Mouse (Mus musculus) MEL (cell line): ENCODE data around the gene Helb. TPM values are rescaled to one million over a fixed set of nuclear protein-coding genes. Genes with fewer than 3 reads are reported as not detected.

ENCODE experiments used
- DNase-seq: peaks from one replicate; pipeline ENCODE4 v3.0.0; 2011; ENCODE audit warnings: low read depth, low spot score
- H3K27ac ChIP-seq: 2 replicates; pipeline ENCODE4 v1.5.1; 2012; ENCODE audit warnings: low read depth, mild to moderate bottlenecking, control low read depth, low read length, moderate library complexity; ENCODE audit not compliant: control insufficient read depth
- H3K27me3 ChIP-seq, 2 experiments: fragments of 150-350 bp in 1 of 2; sonication (generic) in 1 of 2; 2 replicates each; pipeline ENCODE4 v1.6.1; 2012; ENCODE audit warnings: low read length in 2 of 2, mild to moderate bottlenecking in 2 of 2, improper control_type of control experiment in 1 of 2, moderate library complexity in 1 of 2; ENCODE audit not compliant: insufficient read depth in 2 of 2, control insufficient read depth in 1 of 2
- H3K36me3 ChIP-seq, 2 experiments: 2 replicates each; pipeline ENCODE4 v1.6.1; 2012 to 2014; ENCODE audit warnings: low read length in 2 of 2, improper control_type of control experiment in 1 of 2, inconsistent platforms in 1 of 2, mild to moderate bottlenecking in 1 of 2; ENCODE audit not compliant: insufficient read depth in 2 of 2, control insufficient read depth in 1 of 2
- H3K4me1 ChIP-seq, 2 experiments: fragments of 150-350 bp in 1 of 2; sonication (generic) in 1 of 2; 2 replicates each; pipeline ENCODE4 v1.6.1; 2012; ENCODE audit warnings: low read length in 2 of 2, improper control_type of control experiment in 1 of 2, mild to moderate bottlenecking in 1 of 2; ENCODE audit not compliant: insufficient read depth in 2 of 2, control insufficient read depth in 1 of 2
- H3K4me3 ChIP-seq, 2 experiments: fragments of 150-350 bp in 1 of 2; sonication (generic) in 1 of 2; 2 replicates each; pipeline ENCODE4 v1.5.1; 2012; ENCODE audit warnings: low read depth in 2 of 2, low read length in 2 of 2, mild to moderate bottlenecking in 2 of 2, moderate library complexity in 2 of 2, control low read depth in 1 of 2, improper control_type of control experiment in 1 of 2; ENCODE audit not compliant: control insufficient read depth in 1 of 2, insufficient read depth in 1 of 2
- H3K79me2 ChIP-seq: 2 replicates; pipeline ENCODE4 v1.6.1; 2012; ENCODE audit warnings: mild to moderate bottlenecking, low read length, moderate library complexity; ENCODE audit not compliant: control insufficient read depth, poor library complexity, insufficient read depth
- H3K9ac ChIP-seq: 2 replicates; pipeline ENCODE4 v1.6.1; 2012; ENCODE audit warnings: low read depth, mild to moderate bottlenecking, control low read depth, low read length, moderate library complexity; ENCODE audit not compliant: control insufficient read depth, poor library complexity, severe bottlenecking
- H3K9me3 ChIP-seq: fragments of 150-350 bp; sonication (generic); replicated peaks from 2 replicates; pipeline ENCODE4 v1.6.1; 2012; ENCODE audit warnings: mild to moderate bottlenecking, low read length, improper control_type of control experiment, moderate library complexity; ENCODE audit not compliant: insufficient read depth
- CHD2 ChIP-seq: IDR thresholded peaks from 2 replicates; pipeline ENCODE4 v1.6.1; 2011; ENCODE audit warnings: low read length, improper control_type of control experiment
- ELF1 ChIP-seq: IDR thresholded peaks from 2 replicates; pipeline ENCODE4 v1.6.1; 2014; ENCODE audit warnings: low read depth, mild to moderate bottlenecking, inconsistent platforms, low read length, improper control_type of control experiment, moderate library complexity
- ETS1 ChIP-seq: IDR thresholded peaks from 2 replicates; pipeline ENCODE4 v1.6.1; 2012; ENCODE audit warnings: low read depth, mild to moderate bottlenecking, inconsistent platforms, low read length, improper control_type of control experiment, moderate library complexity
- GABPA ChIP-seq: IDR thresholded peaks from 2 replicates; pipeline ENCODE4 v1.6.1; 2012; ENCODE audit warnings: low read depth, mild to moderate bottlenecking, inconsistent platforms, low read length, improper control_type of control experiment, moderate library complexity
- HCFC1 ChIP-seq: IDR thresholded peaks from 2 replicates; pipeline ENCODE4 v1.6.1; 2012; ENCODE audit warnings: low read depth, mild to moderate bottlenecking, inconsistent platforms, low read length, improper control_type of control experiment, moderate library complexity
- MAFK ChIP-seq: IDR thresholded peaks from 2 replicates; pipeline ENCODE4 v1.6.1; 2011; ENCODE audit warnings: low read depth, mild to moderate bottlenecking, low read length, improper control_type of control experiment, borderline replicate concordance
- MAX ChIP-seq: IDR thresholded peaks from 2 replicates; pipeline ENCODE4 v1.6.1; 2011; ENCODE audit warnings: low read length, improper control_type of control experiment
- MAZ ChIP-seq: IDR thresholded peaks from 2 replicates; pipeline ENCODE4 v1.6.1; 2012; ENCODE audit warnings: low read depth, mild to moderate bottlenecking, inconsistent platforms, low read length, improper control_type of control experiment
- MEF2A ChIP-seq: IDR thresholded peaks from 2 replicates; pipeline ENCODE4 v1.6.1; 2014; ENCODE audit warnings: low read depth, mild to moderate bottlenecking, inconsistent platforms, low read length, improper control_type of control experiment; ENCODE audit not compliant: poor library complexity, insufficient replicate concordance, severe bottlenecking; ENCODE audit errors: extremely low read depth
- MXI1 ChIP-seq: IDR thresholded peaks from 2 replicates; pipeline ENCODE4 v1.6.1; 2011; ENCODE audit warnings: mild to moderate bottlenecking, low read depth, low read length, improper control_type of control experiment
- MYB ChIP-seq: IDR thresholded peaks from 2 replicates; pipeline ENCODE4 v1.6.1; 2011; ENCODE audit warnings: mild to moderate bottlenecking, low read depth, low read length, improper control_type of control experiment
- MYC ChIP-seq: IDR thresholded peaks from 2 replicates; pipeline ENCODE4 v1.6.1; 2011; ENCODE audit warnings: low read depth, mild to moderate bottlenecking, low read length, improper control_type of control experiment, moderate library complexity
- NELFE ChIP-seq: IDR thresholded peaks from 2 replicates; pipeline ENCODE4 v1.6.1; 2011; ENCODE audit warnings: low read depth, low read length, improper control_type of control experiment
- NRF1 ChIP-seq: IDR thresholded peaks from 2 replicates; pipeline ENCODE4 v1.6.1; 2014; ENCODE audit warnings: low read depth, mild to moderate bottlenecking, inconsistent platforms, low read length, improper control_type of control experiment, moderate library complexity; ENCODE audit not compliant: poor library complexity, insufficient read depth, severe bottlenecking
- POLR2A ChIP-seq, 2 experiments: IDR thresholded peaks; 2 replicates each; pipeline ENCODE4 v1.6.1; 2011 to 2012; ENCODE audit warnings: low read length in 2 of 2, mild to moderate bottlenecking in 2 of 2, control low read depth in 1 of 2, improper control_type of control experiment in 1 of 2, low read depth in 1 of 2, moderate library complexity in 1 of 2; ENCODE audit not compliant: control insufficient read depth in 1 of 2, insufficient read depth in 1 of 2, poor library complexity in 1 of 2
- POLR2AphosphoS5 ChIP-seq: IDR thresholded peaks from 2 replicates; pipeline ENCODE4 v1.6.1; 2012; ENCODE audit warnings: low read depth, borderline replicate concordance, mild to moderate bottlenecking, inconsistent platforms, low read length, moderate library complexity, mixed read lengths
- RAD21 ChIP-seq: IDR thresholded peaks from 2 replicates; pipeline ENCODE4 v1.6.1; 2011; ENCODE audit warnings: mild to moderate bottlenecking, low read depth, low read length, improper control_type of control experiment
- SIN3A ChIP-seq: IDR thresholded peaks from 2 replicates; pipeline ENCODE4 v1.6.1; 2012; ENCODE audit warnings: low read length, improper control_type of control experiment, inconsistent platforms
- SMC3 ChIP-seq: IDR thresholded peaks from 2 replicates; pipeline ENCODE4 v1.6.1; 2011; ENCODE audit warnings: low read depth, low read length, improper control_type of control experiment
- TBP ChIP-seq: IDR thresholded peaks from 2 replicates; pipeline ENCODE4 v1.8.0; 2011; ENCODE audit warnings: low read depth, low read length, improper control_type of control experiment
- UBTF ChIP-seq: IDR thresholded peaks from 2 replicates; pipeline ENCODE4 v1.6.1; 2012; ENCODE audit warnings: low read depth, mild to moderate bottlenecking, inconsistent platforms, low read length, improper control_type of control experiment, moderate library complexity, borderline replicate concordance; ENCODE audit not compliant: insufficient read depth
- USF1 ChIP-seq: IDR thresholded peaks from 2 replicates; pipeline ENCODE4 v1.6.1; 2014; ENCODE audit warnings: low read depth, mild to moderate bottlenecking, inconsistent platforms, low read length, improper control_type of control experiment, moderate library complexity
- ZC3H11A ChIP-seq: IDR thresholded peaks from 2 replicates; pipeline ENCODE4 v1.6.1; 2012; ENCODE audit warnings: low read depth, mild to moderate bottlenecking, inconsistent platforms, low read length, improper control_type of control experiment
- ZNF384 ChIP-seq: IDR thresholded peaks from 2 replicates; pipeline ENCODE4 v1.6.1; 2012; ENCODE audit warnings: low read depth, mild to moderate bottlenecking, inconsistent platforms, low read length, improper control_type of control experiment
- polyA plus RNA-seq, 2 experiments: library from polyadenylated mRNA; stranded (reverse) in 1 of 2; unstranded in 1 of 2; fragments of >175 nt in 1 of 2; fragments of >200 nt in 1 of 2; gene quantifications; 2 replicates each; pipeline versions ENCODE4 v1.2.1 to v1.2.4; 2012; ENCODE audit warnings: low replicate concordance in 2 of 2, low read depth in 1 of 2; ENCODE audit not compliant: insufficient read length in 2 of 2, insufficient read depth in 1 of 2, missing spikeins in 1 of 2
- total RNA-seq: library from RNA; depleted of rRNA; stranded (reverse); fragments of 300-350 nt; gene quantifications from 2 replicates; pipeline ENCODE4 v1.2.3, GENCODE M21; 2012

Helb gene
- total and polyA plus RNA-seq, 3 experiments, result 10.2 to 78.3 (median 18.5) TPM

GRCm38 (mm10) chr10:120077850-120078249 lies 34.9 kb downstream of the Helb start:
- DNase-seq, result no peak
- no peak overlapping the region for H3K9ac ChIP-seq
- no peaks in the 10 kb centered on the region for H3K4me1 ChIP-seq
- H3K9me3 ChIP-seq, result no peaks in the 10 kb centered on the region
- no peaks in the 10 kb centered on the region for H3K36me3 ChIP-seq
- no peak for TF ChIP-seq TBP
- TF ChIP-seq ETS1, result no peak
- TF ChIP-seq NELFE, result no peak
- no peak for TF ChIP-seq ZC3H11A
- no peak for TF ChIP-seq NRF1
- no peak for TF ChIP-seq GABPA
- TF ChIP-seq MXI1, result no peak
- TF ChIP-seq MAX, result no peak
- TF ChIP-seq MAZ, result no peak
- TF ChIP-seq, all 39 proteins: peak for 0
- Histone ChIP-seq H3K79me2 (no peaks in the 10 kb centered on the region), H3K27me3 (no peaks in the 10 kb centered on the region), H3K27ac (no peak overlapping the region), H3K4me3 (no peak overlapping the region)

- no peak for DNase-seq
- no peaks in the 10 kb centered on the region for H3K9me3 ChIP-seq
- H3K4me3 ChIP-seq, result no peak overlapping the region
- H3K79me2 ChIP-seq, result no peaks in the 10 kb centered on the region
- no peaks in the 10 kb centered on the region for H3K4me1 ChIP-seq
- H3K27ac ChIP-seq, result no peak overlapping the region
- H3K36me3 ChIP-seq, result no peaks in the 10 kb centered on the region
- no peak overlapping the region for H3K9ac ChIP-seq
- no peak for TF ChIP-seq MXI1
- TF ChIP-seq SIN3A, result no peak
- no peak for TF ChIP-seq USF1
- TF ChIP-seq SMC3, result no peak
- no peak for TF ChIP-seq ZC3H11A
- TF ChIP-seq, all 39 proteins: peak for 0
- no peaks in the 10 kb centered on the region for H3K27me3 ChIP-seq
Observed at GRCm38 (mm10) chr10:120066319-120066718, 46.5 kb downstream of the Helb start.

- Histone ChIP-seq H3K27ac (no peak overlapping the region), H3K27me3 (no peaks in the 10 kb centered on the region), H3K9ac (no peak overlapping the region), H3K4me3 (no peak overlapping the region), H3K36me3 (no peaks in the 10 kb centered on the region), H3K9me3 (no peaks in the 10 kb centered on the region), H3K79me2 (no peaks in the 10 kb centered on the region), H3K4me1 (no peaks in the 10 kb centered on the region)
- DNase-seq, result peak; percentile 72
- TF ChIP-seq GABPA (no peak), CHD2 (no peak), MEF2A (no peak), RAD21 (peak; percentile 64), MAX (no peak), ETS1 (no peak), POLR2A (IDR thresholded peaks at IDR 0.05; ENCODE audit: control insufficient read depth in 1 of 2, insufficient read depth in 1 of 2, low read depth in 1 of 2, low read length in 2 of 2, poor library complexity in 1 of 2) (no peak), MYB (no peak), ZNF384 (0 out of 2 replicates have a peak, but pooled peaks have one; percentile 22), HCFC1 (no peak), UBTF (no peak), NRF1 (no peak), USF1 (no peak), POLR2AphosphoS5 (no peak), ELF1 (no peak), MXI1 (no peak), SIN3A (no peak), MYC (no peak), MAZ (no peak), MAFK (no peak)
Observed at GRCm38 (mm10) chr10:120064424-120064823, 48.4 kb downstream of the Helb start.
